Mouse (Mus musculus): ENCODE data around the gene Rad51.
A peak's percentile ranks its signal among the peaks of the same experiment; 100 is the strongest.

Gene Rad51

GRCm38 (mm10) chr2:119112438-119113112 is at the start of gene Rad51:
TSS of gene Rad51 (plus strand) at chr2:119112793.
- DNase-seq (ENCODE audit: low spot score in 2 of 2) = peak; percentile 83 to 85

DNA sequence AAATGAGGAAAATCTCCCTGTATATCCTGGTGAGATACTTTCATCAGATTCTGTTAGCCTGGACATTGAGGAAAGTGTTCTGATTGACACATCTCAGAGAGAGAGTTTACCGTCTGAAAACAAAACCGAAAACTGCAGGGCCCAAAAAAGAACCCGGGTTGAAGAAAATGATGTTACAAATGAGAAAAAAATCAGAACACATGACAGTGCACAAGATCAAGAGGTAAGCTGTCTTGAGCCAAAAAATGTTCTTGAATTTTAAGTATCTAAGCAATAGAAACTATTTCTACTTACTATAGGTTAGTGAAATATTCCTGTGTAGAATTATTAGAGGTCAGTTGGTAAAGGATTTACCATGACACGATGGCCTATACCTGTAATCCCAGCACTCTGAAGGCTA is 40.2 kb upstream of the Rad51 start:
- no peak for DNase-seq (ENCODE audit: low spot score in 2 of 2)

- DNase-seq (ENCODE audit: low spot score in 2 of 2) = no peak
These were observed 26.4 kb upstream of the Rad51 start for GRCm38 (mm10) chr2:119086156-119086555.

GRCm38 (mm10) chr2:119101552-119101951 is 11.0 kb upstream of the Rad51 start:
- no peak for DNase-seq (ENCODE audit: low spot score in 2 of 2)

- no peak for DNase-seq (ENCODE audit: low spot score in 2 of 2)
These were observed 6.0 kb upstream of the Rad51 start for GRCm38 (mm10) chr2:119106583-119106982.

- DNase-seq (ENCODE audit: low spot score in 2 of 2) = no peak
These were observed 4.0 kb upstream of the Rad51 start for GRCm38 (mm10) chr2:119108554-119108953.

DNA sequence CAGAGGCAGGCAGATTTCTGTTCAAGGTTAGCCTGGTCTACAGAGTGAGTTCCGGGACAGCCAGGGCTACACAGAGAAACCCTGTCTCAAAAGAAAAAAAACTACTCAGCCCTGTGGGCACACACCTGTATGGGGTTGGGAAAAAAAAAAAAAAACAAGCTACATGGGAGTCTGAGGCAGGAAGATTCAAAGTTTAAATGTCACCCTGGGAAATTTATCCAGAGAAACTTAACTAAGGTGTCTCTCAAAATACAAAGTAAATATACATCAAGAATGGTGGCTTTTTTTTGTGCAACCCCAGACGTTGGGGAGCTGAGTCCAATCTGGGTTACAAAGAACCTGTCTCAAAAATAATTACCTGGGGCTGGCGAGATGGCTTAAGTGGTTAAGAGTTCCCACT is 1.5 kb upstream of the Rad51 start:
- DNase-seq (ENCODE audit: low spot score in 2 of 2) = no peak

- DNase-seq (ENCODE audit: low spot score in 2 of 2) = peak in 1 of 2 experiments; percentile 8
These were observed 730 bp downstream of the Rad51 start for GRCm38 (mm10) chr2:119113121-119113925.

GRCm38 (mm10) chr2:119136346-119136898 is 23.8 kb downstream of the Rad51 start:
- DNase-seq (ENCODE audit: low spot score in 2 of 2) = no peak

GRCm38 (mm10) chr2:119145199-119145598 is 32.6 kb downstream of the Rad51 start:
- no peak for DNase-seq (ENCODE audit: low spot score in 2 of 2)

- DNase-seq (ENCODE audit: low spot score in 2 of 2) = no peak
These were observed 33.8 kb downstream of the Rad51 start for GRCm38 (mm10) chr2:119146435-119146834.

GRCm38 (mm10) chr2:119147160-119147678 is 34.6 kb downstream of the Rad51 start:
- DNase-seq (ENCODE audit: low spot score in 2 of 2) = no peak

DNA sequence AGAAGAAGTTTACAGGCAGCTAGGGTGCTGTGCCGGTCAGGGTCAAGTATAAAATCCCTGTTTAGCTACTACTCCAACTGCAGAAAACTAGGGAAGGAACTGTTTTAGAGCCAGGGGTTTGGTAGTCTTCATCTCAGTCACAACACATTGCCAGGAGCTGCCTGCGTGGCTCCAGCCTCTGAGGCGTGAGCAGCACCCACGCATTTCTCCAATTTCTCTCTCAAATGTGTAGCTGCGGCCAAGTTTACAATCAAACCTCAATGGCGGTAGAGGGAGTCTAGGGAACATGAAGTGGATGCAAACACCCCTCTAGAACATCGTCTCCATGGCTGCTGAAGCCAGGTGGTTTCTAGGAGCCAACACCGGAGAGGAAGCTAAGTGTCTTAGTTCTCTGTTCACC is 35.2 kb downstream of the Rad51 start:
- no peak for DNase-seq (ENCODE audit: low spot score in 2 of 2)

- no peak for DNase-seq (ENCODE audit: low spot score in 2 of 2)
These were observed 39.7 kb downstream of the Rad51 start for GRCm38 (mm10) chr2:119152255-119152654.

DNA sequence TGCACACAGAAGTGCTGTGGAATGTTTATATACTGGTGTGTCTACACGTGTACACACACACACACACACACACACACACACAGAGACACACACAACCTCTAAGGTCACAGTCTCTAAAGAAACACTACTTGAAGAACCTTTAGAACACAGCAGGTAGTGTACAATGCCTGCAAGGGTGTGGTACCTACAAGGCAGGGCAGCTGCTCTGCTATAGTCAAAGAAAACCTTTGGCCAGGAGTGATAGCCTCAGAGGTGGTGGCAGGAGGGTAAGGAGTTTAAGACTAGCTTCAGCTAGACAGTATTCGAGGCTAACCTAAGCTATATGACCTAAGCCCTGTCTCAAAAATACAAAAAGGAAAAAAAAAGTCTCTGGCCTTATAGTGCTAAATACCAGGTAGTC is 42.1 kb downstream of the Rad51 start:
- no peak for DNase-seq (ENCODE audit: low spot score in 2 of 2)

DNA sequence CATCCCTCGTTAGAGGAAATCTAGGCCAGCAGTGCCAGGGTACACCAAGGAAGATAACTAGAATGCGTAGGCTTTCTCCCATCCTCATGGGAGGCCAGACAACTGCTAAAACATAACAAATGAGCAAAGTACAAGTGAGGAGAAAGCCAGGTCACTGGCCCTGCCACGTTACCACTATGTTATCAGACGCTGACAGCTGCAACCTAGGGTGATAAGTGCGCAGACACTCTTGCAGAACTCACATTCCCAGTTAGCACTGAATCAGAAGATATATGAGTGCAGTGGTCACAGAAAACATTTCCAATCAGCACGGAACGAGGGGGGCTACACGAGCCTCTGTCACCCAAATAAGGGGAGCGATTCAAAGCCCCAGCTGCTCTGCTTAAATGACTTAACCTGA is 42.8 kb downstream of the Rad51 start:
- no peak for DNase-seq (ENCODE audit: low spot score in 2 of 2)

- no peak for DNase-seq (ENCODE audit: low spot score in 2 of 2)
These were observed 43.6 kb downstream of the Rad51 start for GRCm38 (mm10) chr2:119156081-119156680.

DNA sequence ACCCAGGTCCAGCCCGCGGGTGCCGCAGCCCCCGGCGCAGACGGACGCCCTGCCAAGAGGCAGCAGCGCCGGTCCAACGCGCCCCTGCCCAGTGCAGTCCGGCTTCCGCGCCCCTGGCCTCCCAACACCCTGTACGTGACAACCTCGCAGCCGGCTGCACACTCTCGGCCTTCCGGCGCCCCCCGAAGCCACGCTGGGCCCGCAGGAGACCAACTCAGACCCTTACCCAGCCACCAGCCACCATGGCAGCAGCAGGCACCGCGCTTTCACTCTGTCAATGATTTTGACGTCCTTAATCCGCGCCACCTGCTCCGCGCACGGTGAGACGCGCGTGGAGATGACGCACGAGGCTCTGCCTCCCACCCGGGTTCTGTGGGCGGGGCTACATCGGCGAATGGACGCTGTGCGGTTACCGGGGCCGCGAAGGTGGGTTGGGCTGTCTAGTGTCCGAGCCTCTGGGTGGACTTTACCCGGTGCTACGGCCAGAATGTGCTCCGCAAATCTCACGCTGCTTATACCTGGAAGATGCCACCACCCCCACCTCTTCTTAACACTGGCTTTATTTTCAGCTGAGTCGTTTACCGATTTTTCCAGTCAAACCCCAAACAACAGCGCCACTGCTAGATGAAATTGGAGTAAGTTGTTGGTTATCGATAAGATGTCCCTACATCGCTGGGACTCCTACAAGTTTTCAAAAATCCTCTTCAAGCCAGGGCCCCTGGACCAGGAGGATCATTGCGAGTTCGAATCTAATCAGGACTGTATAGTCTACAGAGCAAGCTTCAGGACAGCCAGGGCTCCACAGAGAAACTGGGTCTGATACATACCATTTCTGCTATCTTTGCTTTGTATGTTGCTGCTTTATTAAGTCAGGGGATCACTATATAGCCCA is 44.3 kb downstream of the Rad51 start, which contains the start of gene Rmdn3:
TSS of gene Rmdn3 (minus strand) at position 354 of the 892 bp plus-strand sequence.
- peak; percentile 91 to 93 for DNase-seq (ENCODE audit: low spot score in 2 of 2)

DNA sequence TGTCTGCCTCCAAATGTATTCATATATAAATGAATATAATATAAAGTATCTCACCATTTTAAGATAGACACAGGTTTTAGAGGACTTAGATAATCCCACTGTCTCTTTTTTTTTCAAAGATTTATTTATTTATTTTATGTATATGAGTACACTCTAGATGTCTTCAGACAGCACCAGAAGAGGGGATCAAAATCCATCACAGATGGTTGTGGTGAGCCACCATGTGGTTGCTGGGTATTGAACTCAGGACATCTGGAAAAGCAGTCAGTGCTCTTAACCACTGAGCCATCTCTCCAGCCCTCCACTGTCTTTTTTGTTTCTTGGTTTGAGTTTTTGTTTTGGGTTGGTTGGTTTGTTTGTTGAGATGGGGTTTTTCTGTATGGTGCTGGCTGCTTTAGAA is 45.2 kb downstream of the Rad51 start:
- no peak for DNase-seq (ENCODE audit: low spot score in 2 of 2)

DNA sequence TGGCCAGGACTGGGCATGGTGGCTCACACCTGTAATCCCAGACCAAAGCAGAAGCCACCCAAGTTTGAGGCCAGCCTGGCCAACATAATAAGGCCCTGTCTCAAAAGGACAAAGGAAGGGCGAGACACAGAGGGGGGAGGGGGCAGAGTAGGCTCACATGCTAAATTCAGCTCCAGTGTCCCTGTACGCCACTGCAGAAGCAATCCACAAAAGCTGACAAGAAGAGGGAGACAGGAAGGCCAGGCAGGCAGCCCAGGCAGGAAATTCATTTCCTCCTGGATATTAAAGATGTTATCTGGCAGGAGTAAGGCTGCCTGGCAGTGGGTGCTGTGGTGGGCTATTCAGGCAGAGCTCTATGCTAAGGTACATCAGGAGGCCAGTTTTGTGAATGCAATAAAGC is 48.7 kb downstream of the Rad51 start:
- no peak for DNase-seq (ENCODE audit: low spot score in 2 of 2)

GRCm38 (mm10) chr2:119163135-119163534 is 50.5 kb downstream of the Rad51 start:
- no peak for DNase-seq (ENCODE audit: low spot score in 2 of 2)
